Comparison of ENCODE assay signal across 9 mouse cellular contexts in genomic region chr15:98692171-98692715, GRCm38 (mm10). TPM values are rescaled to one million over a fixed set of nuclear protein-coding genes. Genes with fewer than 3 reads are reported as not detected.
DNase-seq lines count a peak whose midpoint lies in the region; ATAC-seq lines count a peak whose summit lies in the region.
"Had no signal": no experiment of that assay in that cellular context is flagged by ENCODE, and none has a peak within 500 bp of the region (broad histone marks: within the 10 kb centered on the region; RNA-seq: fewer than 3 reads in every experiment).

No protein-coding gene starts in this region.

- H3K4me3 ChIP-seq in brown adipose tissue, adult 24 weeks (ENCODE audit: insufficient read depth, low read depth, low read length): no peak overlapping the region
- no peak overlapping the region for H3K4me3 ChIP-seq in heart, embryonic 14.5 days (ENCODE audit: control insufficient read depth in 1 of 2, insufficient read depth in 1 of 2, low read depth in 1 of 2, low read length in 2 of 2)
- H3K4me3 ChIP-seq: limb, embryonic 12.5 days had no signal

- peak overlapping the region; percentile 19; the same call in 1 of the 2 replicates for H3K4me2 ChIP-seq in heart, embryonic 14.5 days (ENCODE audit: low read length)
- H3K4me2 ChIP-seq: limb, embryonic 12.5 days had no signal

- DNase-seq in 3134 (ENCODE audit: extremely low read depth, insufficient read length, low spot score): peak; percentile 74
- DNase-seq in lung, adult 18-20 months: peak; percentile 60 to 67
- no peak for DNase-seq in cerebellum, adult 18-20 months
- no peak for DNase-seq in layer of hippocampus, adult 9-10 months (ENCODE audit: low spot score)
- DNase-seq in spleen, postnatal 10 days (ENCODE audit: low spot score in 2 of 2): no peak

- H3K27me3 ChIP-seq in heart, embryonic 14.5 days (ENCODE audit: control insufficient read depth, insufficient read depth, low read length): no peaks in the 10 kb centered on the region

- WGBS in heart, embryonic 14.5 days: 6% methylated on average over 11 of the region's 11 CpGs

- no peak overlapping the region; the same call in 1 of the 2 replicates for H3K9ac ChIP-seq in heart, embryonic 14.5 days (ENCODE audit: low read length)
- H3K9ac ChIP-seq: limb, embryonic 12.5 days had no signal

- peaks cover 11% of the 10 kb centered on the region for H3K4me1 ChIP-seq in brown adipose tissue, adult 24 weeks (ENCODE audit: control insufficient read depth, insufficient read depth, insufficient read length, low read length)
- H3K4me1 ChIP-seq in heart, embryonic 14.5 days (ENCODE audit: control insufficient read depth in 2 of 2, insufficient read depth in 2 of 2, low read length in 2 of 2): peaks cover 21 to 25% of the 10 kb centered on the region in 2 experiments

- H3K27ac ChIP-seq in brown adipose tissue, adult 24 weeks (replicated peaks; ENCODE audit: low read depth, low read length): peak overlapping the region; percentile 94
- peak overlapping the region; percentile 80 to 90 for H3K27ac ChIP-seq in heart, embryonic 14.5 days (replicated peaks in 1 of 2; ENCODE audit: control insufficient read depth in 1 of 2, insufficient read depth in 1 of 2, low read depth in 2 of 2, low read length in 2 of 2)
- H3K27ac ChIP-seq: limb, embryonic 12.5 days had no signal

- peak; percentile 69 for ATAC-seq in heart, embryonic 14.5 days (ENCODE audit: insufficient number of reproducible peaks, insufficient read depth, low FRiP score, low read depth)
- no peak for ATAC-seq in inflammation-experienced regulatory T-cells, adult 6 months

- no peaks in the 10 kb centered on the region for H3K36me3 ChIP-seq in heart, embryonic 14.5 days (ENCODE audit: control insufficient read depth, insufficient read depth, low read length)
- H3K36me3 ChIP-seq: limb, embryonic 12.5 days had no signal

- H3K9me3 ChIP-seq in heart, embryonic 14.5 days (ENCODE audit: control insufficient read depth, low read length): no peaks in the 10 kb centered on the region
- H3K9me3 ChIP-seq: limb, embryonic 12.5 days had no signal

RNA-seq across cellular contexts. Expression of gene Rnd1, which starts 15.0 kb away (rescaled TPM):
- polyA plus RNA-seq in brown adipose tissue, adult 24 weeks (2012; ENCODE audit: insufficient read depth, insufficient read length, missing spikeins): 1.7 and 1.8 TPM in 2 replicates
- 0.61 and 1.3 TPM in 2 replicates for polyA plus RNA-seq in heart, embryonic 14.5 days (2014; fragmentation: Nextera tagmentation; extraction: Ambion mirVana)
- polyA plus RNA-seq in inflammation-experienced regulatory T-cells, adult 6 months (2017; shearing (Covaris generic)): 1 to 10 TPM in 1 of 3 experiments, under 1 TPM in 2; 0.94 to 1.8 (median 0.99) TPM

RNA-seq across cellular contexts. Expression of gene Ccdc65, which starts 15.8 kb away (rescaled TPM):
- not detected in 2 replicates for polyA plus RNA-seq in brown adipose tissue, adult 24 weeks (2012; ENCODE audit: insufficient read depth, insufficient read length, missing spikeins)
- 0.42 and 0.89 TPM in 2 replicates for polyA plus RNA-seq in heart, embryonic 14.5 days (2014; fragmentation: Nextera tagmentation; extraction: Ambion mirVana)
- not detected for polyA plus RNA-seq in inflammation-experienced regulatory T-cells, adult 6 months (2017; shearing (Covaris generic))

RNA-seq across cellular contexts. Expression of gene Ddx23, which starts 29.5 kb away (rescaled TPM):
- 28.1 and 50.7 TPM in 2 replicates for polyA plus RNA-seq in brown adipose tissue, adult 24 weeks (2012; ENCODE audit: insufficient read depth, insufficient read length, missing spikeins)
- 16.9 and 18.2 TPM in 2 replicates for polyA plus RNA-seq in heart, embryonic 14.5 days (2014; fragmentation: Nextera tagmentation; extraction: Ambion mirVana)
- polyA plus RNA-seq in inflammation-experienced regulatory T-cells, adult 6 months (2017; shearing (Covaris generic)): 10 to 100 TPM; 15.4 to 37.0 (median 37.0) TPM

RNA-seq across cellular contexts. Expression of gene Fkbp11, which starts 35.8 kb away (rescaled TPM):
- polyA plus RNA-seq in brown adipose tissue, adult 24 weeks (2012; ENCODE audit: insufficient read depth, insufficient read length, missing spikeins): 1.9 TPM in 1 of 2 replicates, not detected in the other
- 21.5 and 23.4 TPM in 2 replicates for polyA plus RNA-seq in heart, embryonic 14.5 days (2014; fragmentation: Nextera tagmentation; extraction: Ambion mirVana)
- 1 to 10 TPM in 1 of 3 experiments, under 1 TPM in 1, not detected in 1; 0.62 to 1.7 TPM for polyA plus RNA-seq in inflammation-experienced regulatory T-cells, adult 6 months (2017; shearing (Covaris generic))

Comparison
In these comparisons a context has a peak if more than half of its experiments do, and no peak if none do; other contexts are left out.
1. DNase-seq: peak in 3134 (single experiment) and lung, adult 18-20 months (2 of 2); none in cerebellum, adult 18-20 months (0 of 2), layer of hippocampus, adult 9-10 months (single experiment) and spleen, postnatal 10 days (0 of 2).